Mouse (Mus musculus) adrenal gland, postnatal 4 days (tissue): ENCODE results near the gene C2cd4b. TPM values are rescaled to one million over a fixed set of nuclear protein-coding genes. Genes with fewer than 3 reads are reported as not detected.
A peak's percentile ranks its signal among the peaks of the same experiment; 100 is the strongest.

Experiments used
- DNase-seq, 2 experiments: peaks; one replicate each; pipeline ENCODE4 v3.0.0; 2021 to 2022; ENCODE audit warnings: low spot score in 2 of 2, mixed read lengths in 2 of 2
- microRNA-seq: library from miRNA; unstranded; fragments of <30 nt; microRNA quantifications from one replicate; pipeline ENCODE4 v1.2.0, GENCODE M21; 2021
- total RNA-seq, 2 experiments: library from RNA; stranded (reverse); gene quantifications; 2 replicates each; pipeline ENCODE4 v1.2.3; 2021

Gene C2cd4b
- total RNA-seq, 2 experiments from 2014 or later: 3.2 to 5.9 TPM

DNA sequence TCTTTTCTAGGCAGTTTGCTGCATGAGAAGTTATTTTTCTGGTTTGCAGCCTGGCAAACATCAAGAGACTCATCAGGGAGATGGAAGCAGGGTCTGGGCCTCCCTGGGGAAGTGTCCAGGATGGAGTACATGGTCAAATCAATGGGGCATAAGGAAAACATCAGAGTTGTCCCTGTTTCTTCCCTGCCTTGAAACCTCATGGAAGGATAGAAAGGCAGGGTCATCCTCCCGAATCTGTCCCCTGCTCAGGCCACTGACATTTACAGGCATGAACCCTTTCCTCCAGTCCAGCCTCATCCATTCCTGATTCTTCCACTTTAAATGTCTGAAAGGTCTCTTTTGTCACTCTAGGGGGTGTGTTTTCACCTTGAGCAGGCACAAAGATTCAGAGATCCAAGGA is 10.2 kb downstream of the C2cd4b start:
- no peak for DNase-seq

DNA sequence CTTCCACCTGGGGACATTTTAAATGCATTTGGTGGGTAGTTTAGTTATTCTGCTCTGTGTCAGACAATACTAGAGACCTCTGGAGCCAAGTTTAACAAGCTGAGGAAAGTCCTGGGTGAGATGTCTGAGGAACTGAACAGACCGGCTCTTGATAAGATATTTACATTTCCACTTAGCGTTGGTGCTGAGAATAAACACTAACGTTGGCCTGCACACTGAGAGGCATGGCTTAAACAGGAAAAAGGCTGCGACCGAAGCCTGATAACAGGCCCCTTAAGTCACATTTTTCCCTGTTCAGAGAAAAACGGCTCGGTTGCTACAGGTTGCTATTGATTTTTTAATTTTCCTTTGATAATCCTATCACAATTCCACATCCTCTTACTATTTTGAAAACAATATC is 12.1 kb downstream of the C2cd4b start:
- DNase-seq: no peak

DNA sequence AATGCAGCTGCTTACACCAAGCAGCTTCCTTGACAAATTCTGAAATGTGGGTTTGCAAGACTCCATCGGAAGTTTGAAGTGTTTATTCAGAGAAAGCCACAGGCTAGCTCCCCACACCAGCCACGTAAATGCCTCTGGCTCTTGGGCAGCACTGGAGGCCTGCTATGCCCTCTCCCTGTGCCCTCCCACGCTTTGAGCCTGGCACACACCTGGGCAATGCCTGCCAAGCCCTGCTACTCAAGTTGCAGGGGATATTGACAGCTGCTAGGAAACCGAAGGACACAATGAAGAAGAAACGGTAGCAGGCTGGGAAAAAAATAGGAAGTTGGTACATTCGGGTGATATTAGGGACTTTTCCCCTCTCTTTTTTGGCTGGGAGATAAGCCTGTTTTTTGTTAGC is 15.0 kb downstream of the C2cd4b start:
- DNase-seq: no peak

DNA sequence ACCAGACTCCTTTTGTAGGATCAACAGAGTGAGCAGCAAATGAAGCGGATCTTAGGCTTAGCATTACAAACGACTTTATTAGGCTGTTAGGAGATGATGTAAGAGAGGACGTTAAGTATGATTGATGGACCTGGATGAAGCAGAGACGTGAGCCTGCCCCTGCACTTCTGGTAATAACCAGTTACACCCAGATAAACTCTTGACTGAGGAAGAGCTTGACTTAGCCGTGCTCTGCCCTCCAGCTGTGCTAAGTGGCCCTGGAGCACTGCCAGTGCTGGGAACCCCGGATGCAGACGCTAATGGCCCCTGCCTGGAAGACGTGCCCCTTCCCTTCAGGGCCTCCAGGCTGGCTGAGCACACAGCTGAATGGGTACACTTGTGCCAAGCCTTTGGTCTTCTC is 19.3 kb downstream of the C2cd4b start:
- DNase-seq: no peak

DNA sequence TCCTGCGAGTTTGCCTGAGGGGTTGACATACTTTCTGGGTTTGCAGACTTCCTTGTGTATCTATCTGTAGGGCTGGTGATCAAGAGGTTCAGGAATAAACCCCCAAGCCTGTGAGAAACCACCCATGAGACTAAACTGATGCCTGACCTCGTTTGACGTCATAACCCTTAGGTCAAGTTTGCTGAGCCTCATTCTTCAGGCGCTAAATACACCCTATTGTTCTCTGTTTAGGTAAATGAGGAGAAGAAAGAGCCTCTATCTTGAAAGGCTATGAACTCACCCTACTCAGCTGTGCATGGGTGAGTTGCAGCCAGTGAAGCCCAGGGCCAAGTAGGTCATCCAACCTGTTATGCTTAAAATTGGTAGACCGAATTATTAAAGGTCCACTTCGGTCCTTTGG is 23.5 kb downstream of the C2cd4b start:
- DNase-seq: no peak

DNA sequence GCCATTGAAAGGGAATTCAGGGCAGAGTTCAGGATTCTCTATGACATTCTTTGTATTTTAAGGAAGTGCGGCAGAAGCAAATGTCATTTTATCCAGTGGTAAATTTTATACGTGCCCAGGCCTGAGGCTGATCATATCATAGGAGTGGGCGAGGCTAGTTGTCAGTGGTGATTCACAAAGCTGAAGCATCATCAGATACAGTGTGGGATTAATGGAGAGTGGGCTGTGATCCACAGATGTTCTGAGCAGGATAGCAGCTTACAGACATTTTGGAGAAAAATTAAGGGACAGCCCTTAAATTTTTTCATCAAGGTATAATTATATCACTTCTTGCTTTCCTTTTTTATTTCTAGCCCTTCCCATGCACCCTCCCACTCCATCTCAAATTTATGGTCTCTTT is 24.2 kb downstream of the C2cd4b start:
- no peak for DNase-seq

DNA sequence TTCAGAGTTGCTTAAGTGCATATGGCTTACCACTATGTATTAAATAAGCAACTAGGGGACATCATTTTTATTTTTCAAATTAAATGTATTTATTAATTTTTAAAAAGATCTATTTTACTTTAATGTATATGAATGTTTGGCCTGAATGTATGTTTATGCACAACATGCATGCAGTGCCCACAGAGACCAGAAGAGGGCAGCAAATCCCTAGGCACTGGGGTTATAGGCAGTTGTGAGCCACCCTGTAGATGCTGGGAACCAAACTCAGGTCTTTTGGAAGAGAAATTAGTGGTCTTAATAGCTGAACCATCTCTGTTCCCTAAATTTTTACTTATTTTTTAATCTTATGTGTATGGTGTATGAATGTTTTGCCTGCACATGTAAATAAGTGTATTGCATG is 24.7 kb downstream of the C2cd4b start:
- no peak for DNase-seq

DNA sequence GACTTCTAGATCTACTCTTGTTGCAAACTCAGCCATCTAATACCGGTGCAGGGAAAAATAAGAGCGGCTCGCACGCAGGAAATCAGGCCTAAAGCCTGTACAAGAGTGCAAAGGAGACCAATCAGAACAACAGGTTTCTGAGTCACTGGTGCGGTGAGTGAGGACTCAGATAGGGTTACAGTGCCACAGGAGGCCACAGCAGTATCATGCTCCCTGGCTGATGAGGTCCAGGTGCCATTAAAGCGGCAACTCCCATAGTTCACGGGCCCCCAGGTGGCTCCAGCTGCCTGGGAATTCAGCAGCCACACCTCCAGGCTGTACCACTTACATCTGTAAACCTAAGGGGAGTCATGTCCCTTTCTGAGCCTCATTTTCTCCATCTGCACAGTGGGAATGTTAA is 27.1 kb downstream of the C2cd4b start:
- no peak for DNase-seq

DNA sequence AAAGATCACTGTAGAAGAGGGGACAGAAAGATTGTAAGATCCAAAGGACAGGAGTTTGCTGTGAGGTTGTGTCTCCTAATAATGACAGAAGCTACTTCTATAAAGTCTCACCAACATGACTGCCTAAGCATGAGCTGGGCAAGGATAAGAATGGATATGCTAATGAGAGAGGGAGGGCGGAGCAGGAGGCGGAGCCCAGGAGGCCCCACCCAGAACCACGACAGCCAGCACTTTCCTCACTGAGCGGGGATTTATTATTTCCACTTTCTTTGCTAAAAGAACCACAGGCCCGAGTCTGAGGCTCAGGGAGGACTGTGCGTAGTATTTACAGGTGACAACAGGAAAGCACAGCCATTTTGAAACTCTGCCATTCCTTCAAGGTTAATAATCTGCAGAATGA is 28.4 kb downstream of the C2cd4b start:
- no peak for DNase-seq

DNA sequence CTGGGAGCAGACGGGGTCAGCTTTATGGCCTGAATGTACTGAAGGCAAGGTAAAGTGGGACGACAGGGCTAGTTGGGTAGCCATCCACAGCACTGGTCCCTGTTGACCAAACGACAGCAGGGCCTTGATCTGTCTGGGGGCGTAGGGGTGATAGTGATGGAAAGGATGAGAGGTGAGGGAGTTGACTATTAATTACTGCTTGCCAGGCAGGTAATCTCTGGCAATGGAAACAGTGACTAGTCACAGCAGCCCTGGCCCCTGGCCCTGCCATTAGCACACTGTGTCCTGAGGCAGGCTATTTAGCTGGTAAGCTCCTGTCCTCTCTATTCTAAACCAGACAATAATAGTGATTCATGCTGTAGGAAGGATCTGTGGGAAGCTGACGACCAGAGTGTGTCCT is 33.2 kb downstream of the C2cd4b start:
- DNase-seq: no peak

DNA sequence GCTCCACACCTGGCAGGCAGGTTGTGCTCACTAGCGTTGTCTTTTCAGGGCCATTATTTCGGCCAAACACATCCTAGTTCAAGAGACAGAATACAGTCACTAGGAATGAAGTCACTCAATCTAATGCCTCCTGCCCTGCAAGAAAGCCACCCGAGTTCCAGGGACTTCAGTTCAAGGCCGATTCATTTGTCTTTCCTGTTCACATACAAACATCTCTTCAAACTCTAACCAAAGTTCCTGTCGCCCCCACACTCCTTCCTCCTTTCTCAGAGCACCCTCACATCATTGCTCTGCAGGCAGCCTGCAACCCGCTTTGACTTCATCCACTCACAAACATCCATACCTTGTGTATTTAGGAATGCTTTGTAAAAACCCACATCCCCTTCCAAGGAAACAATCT is 34.3 kb downstream of the C2cd4b start:
- DNase-seq: no peak

DNA sequence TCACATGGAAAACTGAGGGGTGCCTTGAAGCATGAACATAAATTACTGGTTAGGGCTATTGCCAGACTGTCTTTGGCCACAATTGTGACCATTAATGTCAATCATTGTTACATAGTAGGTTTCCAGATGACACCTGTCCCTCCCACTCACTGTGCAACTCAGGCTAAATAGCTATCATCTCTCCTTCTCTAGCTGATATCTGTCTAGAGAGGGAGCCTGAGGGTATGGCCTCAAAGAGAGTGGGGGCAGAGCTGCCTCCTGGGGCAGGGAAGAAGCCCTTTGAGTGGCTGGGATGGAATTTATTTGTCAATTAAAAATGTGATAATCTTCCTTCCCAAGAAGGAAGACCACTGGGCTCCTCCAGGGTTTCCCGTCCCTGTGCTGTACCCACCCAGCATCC is 35.0 kb downstream of the C2cd4b start:
- DNase-seq: no peak

DNA sequence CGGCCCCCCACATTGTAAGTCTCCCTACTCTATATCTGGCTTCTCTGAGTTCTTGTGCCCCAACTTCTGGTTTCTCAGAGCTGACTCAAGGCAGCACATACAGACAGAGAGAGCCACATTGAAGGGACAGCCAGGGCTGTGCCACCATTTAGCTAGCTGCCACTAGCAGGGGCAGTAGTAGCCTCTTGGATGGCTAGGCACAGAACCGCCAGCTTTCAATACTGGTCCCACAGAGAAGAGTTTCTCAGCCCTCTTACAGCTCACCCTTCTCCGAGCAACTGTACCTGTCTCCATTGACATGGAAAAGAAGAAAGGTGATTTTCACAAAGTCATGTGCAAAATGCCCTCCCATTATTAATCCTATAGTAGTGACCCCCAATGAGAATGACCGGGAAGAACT is 35.4 kb downstream of the C2cd4b start:
- DNase-seq: no peak

DNA sequence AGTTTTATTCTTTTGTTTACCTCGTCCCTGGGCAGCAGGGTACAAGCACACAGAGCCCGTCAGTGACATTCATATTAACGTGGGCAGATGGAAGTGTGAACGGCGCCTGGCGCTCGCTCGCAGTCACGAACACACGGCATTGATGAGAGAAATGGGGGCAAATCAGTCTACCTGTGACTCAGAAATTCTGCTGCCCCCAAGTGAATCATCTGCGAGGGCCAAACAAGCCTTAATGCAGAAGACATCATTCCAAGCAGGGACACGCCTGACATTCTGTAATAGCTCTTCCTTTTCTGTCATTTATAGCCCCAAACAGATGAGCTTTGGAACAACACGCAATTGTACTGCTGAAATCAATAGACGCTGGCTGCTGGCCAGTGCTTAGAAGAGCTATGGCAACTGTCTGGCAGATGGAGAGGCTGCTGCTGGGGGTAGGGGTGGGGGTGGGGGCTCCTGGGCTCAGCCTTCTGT is 36.0 kb downstream of the C2cd4b start:
- DNase-seq: no peak

DNA sequence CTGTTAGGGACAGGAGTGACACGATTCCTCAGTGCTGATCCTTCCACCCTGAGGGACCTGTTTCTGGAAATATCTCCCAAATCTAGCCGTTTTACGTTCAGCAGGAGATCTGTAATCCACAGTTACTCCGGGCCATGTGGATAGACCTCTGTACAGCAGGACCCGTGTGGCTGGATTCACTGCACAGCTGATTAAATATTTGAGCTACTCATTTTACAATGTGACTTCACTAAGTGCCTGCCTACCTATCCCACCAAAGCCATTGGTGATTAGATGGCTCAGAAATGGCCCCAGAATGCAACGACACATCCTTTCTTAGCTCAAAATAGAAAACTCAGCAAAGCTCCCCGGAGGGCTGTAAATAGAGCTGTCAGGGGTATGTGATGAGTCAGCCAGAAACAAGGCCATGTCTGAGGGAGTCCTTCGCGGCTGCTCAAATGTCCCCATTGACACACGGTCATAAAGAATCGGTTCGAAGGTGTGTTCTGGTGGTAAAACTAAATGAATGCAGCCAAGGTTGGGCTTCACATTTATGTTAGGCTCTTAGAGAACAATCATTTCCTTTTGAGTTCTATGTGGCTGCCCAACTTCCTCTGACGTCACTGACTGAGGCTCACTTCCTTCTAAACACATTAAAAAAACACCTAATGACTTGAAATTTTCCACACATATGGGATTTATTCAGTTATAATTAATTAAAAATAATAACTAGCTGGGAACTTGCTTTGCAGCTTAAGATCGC is 40.0 kb downstream of the C2cd4b start:
- no peak for DNase-seq

DNA sequence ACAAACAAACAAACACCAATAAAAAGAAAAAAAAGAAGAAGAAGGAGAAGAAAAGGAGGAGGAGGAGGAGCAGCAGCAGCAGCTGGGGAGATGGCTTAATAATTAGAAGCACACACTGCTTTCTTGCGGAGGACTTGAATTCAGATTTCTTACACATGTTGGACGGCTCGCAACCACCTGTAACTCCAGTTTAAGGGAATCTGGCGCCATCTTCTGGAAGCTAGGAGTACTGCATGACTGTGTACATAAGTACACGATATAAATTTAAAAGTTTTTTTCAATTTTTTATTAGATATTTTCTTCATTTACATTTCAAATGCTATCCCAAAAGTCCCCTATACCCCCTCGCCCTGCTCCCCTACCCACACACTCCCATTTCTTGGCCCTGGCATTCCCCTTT is 43.0 kb downstream of the C2cd4b start:
- DNase-seq: peak in 1 of 2 experiments; percentile 11

DNA sequence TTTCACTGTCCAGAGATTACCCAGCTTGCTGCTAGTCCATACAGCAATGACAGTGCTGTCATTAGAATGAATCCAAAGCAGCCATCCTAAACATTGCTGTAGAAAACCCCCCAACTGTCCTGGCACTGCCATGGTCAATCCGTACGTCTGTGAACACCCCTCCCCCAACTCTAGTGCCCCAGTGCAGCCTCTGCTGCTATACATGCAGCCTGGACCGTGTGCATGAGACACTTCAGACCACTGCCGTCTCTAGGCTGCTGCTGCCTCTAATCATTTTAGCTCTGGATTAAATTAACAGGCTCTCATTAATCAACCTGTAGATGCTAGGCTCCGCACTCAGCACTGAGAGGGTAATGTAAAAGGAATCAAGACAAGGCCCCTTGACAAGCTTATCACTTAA is 47.8 kb downstream of the C2cd4b start:
- DNase-seq: no peak

DNA sequence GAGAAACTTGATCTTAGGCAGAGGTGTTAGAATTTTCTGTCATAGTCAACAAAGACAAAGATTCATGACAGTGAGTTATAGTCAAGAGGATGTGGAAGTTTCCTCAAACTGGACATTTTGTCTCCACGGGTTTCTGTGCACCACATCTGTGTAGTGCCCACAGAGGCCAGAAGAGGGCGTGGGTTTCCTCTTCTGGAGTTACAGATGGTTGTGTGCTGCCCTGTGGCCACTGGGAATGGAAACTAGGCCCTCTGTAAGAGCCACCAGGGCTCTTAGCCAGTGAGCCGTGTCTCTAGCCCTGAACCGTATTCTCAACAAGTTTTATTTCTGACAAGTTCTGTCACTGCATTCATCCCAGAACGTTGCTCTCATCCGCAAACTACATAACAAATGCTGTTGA is 51.3 kb downstream of the C2cd4b start:
- no peak for DNase-seq

Small RNA genes within 50 kb of the gene (microRNA-seq; reads per million reads assigned to microRNA genes)
- gene Mir7241 (not detected), gene Mir7242 (not detected)

Other genes with a start within 250 kb of the C2cd4b start
- 10 to 100 TPM; 42.4 to 46.0 TPM for gene Tln2, start 199.7 kb upstream of the C2cd4b start, total RNA-seq
- under 1 TPM; 0.36 to 0.79 TPM for gene C2cd4a, start 72.9 kb downstream of the C2cd4b start, total RNA-seq
- 10 to 100 TPM; 32.3 to 32.5 TPM for gene Vps13c, start 81.0 kb downstream of the C2cd4b start, total RNA-seq